Mouse (Mus musculus) CH12.LX (cell line): ENCODE measurements around the gene Btbd9. TPM values are rescaled to one million over a fixed set of nuclear protein-coding genes. Genes with fewer than 3 reads are reported as not detected.

Experiments used
- DNase-seq: peaks from one replicate; pipeline ENCODE4 v3.0.0-alpha.2; 2013; ENCODE audit errors: extremely low read depth
- H3K27ac ChIP-seq: 2 replicates; pipeline ENCODE4 v1.5.1; 2012; ENCODE audit warnings: low read depth, mild to moderate bottlenecking, control low read depth, moderate library complexity; ENCODE audit not compliant: insufficient read depth
- H3K27me3 ChIP-seq: replicated peaks from 2 replicates; pipeline ENCODE3; 2012; ENCODE audit warnings: inconsistent platforms
- H3K36me3 ChIP-seq, 2 experiments: replicated peaks in 1 of 2; 2 replicates each; pipeline versions ENCODE3 to v1.6.1; 2012; ENCODE audit warnings: inconsistent platforms in 1 of 2, low read length in 1 of 2, mild to moderate bottlenecking in 1 of 2, mixed read lengths in 1 of 2, moderate library complexity in 1 of 2; ENCODE audit not compliant: control insufficient read depth in 1 of 2, insufficient read depth in 1 of 2
- H3K4me1 ChIP-seq, 2 experiments: 2 replicates each; pipeline ENCODE4 v1.6.1; 2012; ENCODE audit warnings: inconsistent platforms in 1 of 2, moderate library complexity in 1 of 2; ENCODE audit not compliant: insufficient read depth in 2 of 2, control insufficient read depth in 1 of 2
- H3K4me2 ChIP-seq: 2 replicates; pipeline ENCODE4 v1.6.1; 2012; ENCODE audit warnings: low read depth, mild to moderate bottlenecking, control low read depth; ENCODE audit not compliant: poor library complexity, insufficient read depth, severe bottlenecking
- H3K4me3 ChIP-seq, 3 experiments: fragments of 150-350 bp in 1 of 3; sonication (generic) in 1 of 3; replicated peaks in 1 of 3; 2 replicates each; pipeline versions ENCODE3 to v1.5.1; 2011 to 2012; ENCODE audit warnings: low read depth in 2 of 3, low read length in 2 of 3, mild to moderate bottlenecking in 2 of 3, moderate library complexity in 2 of 3, control low read depth in 1 of 3, improper control_type of control experiment in 1 of 3, inconsistent platforms in 1 of 3, mixed read lengths in 1 of 3; ENCODE audit not compliant: poor library complexity in 1 of 3
- H3K79me2 ChIP-seq: replicated peaks from 2 replicates; pipeline ENCODE4 v1.6.1; 2012; ENCODE audit warnings: mild to moderate bottlenecking, moderate library complexity; ENCODE audit not compliant: control insufficient read depth, poor library complexity, insufficient read depth, severe bottlenecking; ENCODE audit errors: extremely low read depth
- H3K9ac ChIP-seq: 2 replicates; pipeline ENCODE4 v1.6.1; 2012; ENCODE audit warnings: low read depth, mild to moderate bottlenecking, control low read depth, moderate library complexity; ENCODE audit not compliant: insufficient read depth
- H3K9me3 ChIP-seq: replicated peaks from 2 replicates; pipeline ENCODE3; 2012; ENCODE audit warnings: low read length, inconsistent platforms, mixed read lengths
- BHLHE40 ChIP-seq: IDR thresholded peaks from 2 replicates; pipeline ENCODE4 v1.6.1; 2011; ENCODE audit warnings: mild to moderate bottlenecking, low read depth, low read length, improper control_type of control experiment
- CHD1 ChIP-seq: IDR thresholded peaks from 2 replicates; pipeline ENCODE4 v1.6.1; 2012; ENCODE audit warnings: low read depth, low read length, improper control_type of control experiment, inconsistent platforms
- CHD2 ChIP-seq: IDR thresholded peaks from 2 replicates; pipeline ENCODE4 v1.6.1; 2011; ENCODE audit warnings: low read length, improper control_type of control experiment
- CTCF ChIP-seq, 2 experiments: IDR thresholded peaks in 1 of 2; conservative IDR thresholded peaks in 1 of 2; 2 replicates each; pipeline ENCODE4 v1.5.1; 2011 to 2012; ENCODE audit warnings: low read depth in 2 of 2, low read length in 2 of 2, improper control_type of control experiment in 1 of 2, inconsistent platforms in 1 of 2, mild to moderate bottlenecking in 1 of 2, moderate library complexity in 1 of 2
- ELF1 ChIP-seq: IDR thresholded peaks from 2 replicates; pipeline ENCODE4 v1.6.1; 2014; ENCODE audit warnings: low read depth, mild to moderate bottlenecking, inconsistent platforms, low read length, improper control_type of control experiment
- ETS1 ChIP-seq: conservative IDR thresholded peaks from 2 replicates; pipeline ENCODE4 v1.6.1; 2012; ENCODE audit warnings: low read depth, mild to moderate bottlenecking, inconsistent platforms, low read length, improper control_type of control experiment, moderate library complexity
- GABPA ChIP-seq: IDR thresholded peaks from 2 replicates; pipeline ENCODE4 v1.6.1; 2012; ENCODE audit warnings: low read depth, low read length, improper control_type of control experiment, inconsistent platforms; ENCODE audit not compliant: insufficient replicate concordance
- HCFC1 ChIP-seq: IDR thresholded peaks from 2 replicates; pipeline ENCODE4 v1.6.1; 2012; ENCODE audit warnings: low read depth, mild to moderate bottlenecking, inconsistent platforms, low read length, improper control_type of control experiment
- IRF4 ChIP-seq: IDR thresholded peaks from 2 replicates; pipeline ENCODE4 v1.6.1; 2014; ENCODE audit warnings: low read depth, mild to moderate bottlenecking, inconsistent platforms, low read length, improper control_type of control experiment
- JUN ChIP-seq: IDR thresholded peaks from 2 replicates; pipeline ENCODE4 v1.6.1; 2011; ENCODE audit warnings: low read depth, mild to moderate bottlenecking, low read length, improper control_type of control experiment, moderate library complexity; ENCODE audit not compliant: insufficient read depth
- KAT2A ChIP-seq: IDR thresholded peaks from 2 replicates; pipeline ENCODE4 v1.6.1; 2012; ENCODE audit warnings: low read length, improper control_type of control experiment, inconsistent platforms; ENCODE audit not compliant: insufficient replicate concordance
- MAFK ChIP-seq: IDR thresholded peaks from 2 replicates; pipeline ENCODE4 v1.6.1; 2011; ENCODE audit warnings: low read length, improper control_type of control experiment; ENCODE audit not compliant: insufficient replicate concordance
- MAX ChIP-seq: IDR thresholded peaks from 2 replicates; pipeline ENCODE4 v1.6.1; 2011; ENCODE audit warnings: low read length, improper control_type of control experiment
- PAX5 ChIP-seq: IDR thresholded peaks from 2 replicates; pipeline ENCODE4 v1.6.1; 2012; ENCODE audit warnings: low read length, inconsistent platforms, mixed read lengths
- RAD21 ChIP-seq: IDR thresholded peaks from 2 replicates; pipeline ENCODE4 v1.6.1; 2011; ENCODE audit warnings: low read depth, mild to moderate bottlenecking, low read length, improper control_type of control experiment, moderate library complexity
- SIN3A ChIP-seq: IDR thresholded peaks from 2 replicates; pipeline ENCODE4 v1.6.1; 2012; ENCODE audit warnings: low read length, improper control_type of control experiment, inconsistent platforms
- SMC3 ChIP-seq: IDR thresholded peaks from 2 replicates; pipeline ENCODE4 v1.6.1; 2011; ENCODE audit warnings: low read depth, low read length, improper control_type of control experiment
- TBP ChIP-seq: conservative IDR thresholded peaks from 2 replicates; pipeline ENCODE4 v1.6.1; 2011; ENCODE audit warnings: low read depth, low read length, improper control_type of control experiment
- UBTF ChIP-seq: IDR thresholded peaks from 2 replicates; pipeline ENCODE4 v1.6.1; 2012; ENCODE audit warnings: low read depth, mild to moderate bottlenecking, inconsistent platforms, low read length, improper control_type of control experiment, moderate library complexity
- USF1 ChIP-seq: IDR thresholded peaks from 2 replicates; pipeline ENCODE4 v1.6.1; 2014; ENCODE audit warnings: low read depth, mild to moderate bottlenecking, inconsistent platforms, low read length, improper control_type of control experiment
- ZC3H11A ChIP-seq: IDR thresholded peaks from 2 replicates; pipeline ENCODE4 v1.6.1; 2012; ENCODE audit warnings: low read depth, mild to moderate bottlenecking, inconsistent platforms, low read length, improper control_type of control experiment
- ZKSCAN1 ChIP-seq: IDR thresholded peaks from 2 replicates; pipeline ENCODE4 v1.6.1; 2012; ENCODE audit warnings: low read depth, inconsistent platforms, low read length, improper control_type of control experiment, borderline replicate concordance
- ZMIZ1 ChIP-seq: IDR thresholded peaks from 2 replicates; pipeline ENCODE4 v1.6.1; 2012; ENCODE audit warnings: low read depth, mild to moderate bottlenecking, inconsistent platforms, low read length, improper control_type of control experiment
- dilution Hi-C: fragments of 300-500 bp; cut with MboI; formaldehyde crosslinking; loops from 2 replicates; pipeline ENCODE4 v1.14.3; 2020; ENCODE audit warnings: low sequenced_read_pairs; ENCODE audit not compliant: extremely low pct_unique_long_range_greater_than_20kb, extremely low pct_ligation_motif_present
- in situ Hi-C: fragments of 300-500 bp; cut with MboI; formaldehyde crosslinking; loops from 3 replicates; pipeline ENCODE4 v1.14.3; 2019; ENCODE audit warnings: low sequenced_read_pairs, low pct_ligation_motif_present, low pct_unique_long_range_greater_than_20kb, mixed read lengths
- polyA plus RNA-seq: library from polyadenylated mRNA; unstranded; fragments of >175 nt; gene quantifications from 2 replicates; pipeline ENCODE4 v1.2.1, GENCODE M21; 2012; ENCODE audit warnings: low read depth; ENCODE audit not compliant: insufficient read length
- total RNA-seq, 2 experiments: library from RNA; depleted of rRNA; stranded (reverse); fragments of 300-350 nt in 1 of 2; fragments of >200 nt in 1 of 2; gene quantifications; 2 replicates each; pipeline ENCODE4 v1.2.3; 2012 to 2014

Gene Btbd9
- total and polyA plus RNA-seq, 3 experiments = 19.3 to 25.4 (median 20.0) TPM

- Histone ChIP-seq H3K9me3 (no peaks in the 10 kb centered on the region), H3K79me2 (no peaks in the 10 kb centered on the region), H3K36me3 (peaks cover 0 to 22% of the 10 kb centered on the region in 2 experiments), H3K4me3 (no peak overlapping the region), H3K4me1 (peaks cover 0 to 15% of the 10 kb centered on the region in 2 experiments; a peak in 2 of 4 replicates), H3K27me3 (no peaks in the 10 kb centered on the region), H3K27ac (no peak overlapping the region), H3K9ac (no peak overlapping the region), H3K4me2 (no peak overlapping the region)
- DNase-seq = no peak
- in situ Hi-C loops (no loop called here), dilution Hi-C loops (no loop called here)
- no peak for TF ChIP-seq ETS1
Measured at GRCm38 (mm10) chr17:30492191-30492590, 84.1 kb downstream of the Btbd9 start.

GRCm38 (mm10) chr17:30491601-30492000 lies 84.7 kb downstream of the Btbd9 start:
- no peak for DNase-seq
- H3K4me3 ChIP-seq = no peak overlapping the region
- no peak overlapping the region for H3K27ac ChIP-seq
- no peaks in the 10 kb centered on the region for H3K9me3 ChIP-seq
- no peak overlapping the region for H3K9ac ChIP-seq
- in situ Hi-C loops = no loop called here
- peaks cover 0 to 15% of the 10 kb centered on the region in 2 experiments; a peak in 2 of 4 replicates for H3K4me1 ChIP-seq
- TF ChIP-seq PAX5 (no peak), ZKSCAN1 (no peak), CHD2 (no peak), IRF4 (no peak), MAFK (no peak)
- no peaks in the 10 kb centered on the region for H3K27me3 ChIP-seq
- H3K36me3 ChIP-seq = peaks cover 0 to 22% of the 10 kb centered on the region in 2 experiments
- dilution Hi-C loops = no loop called here
- H3K4me2 ChIP-seq = no peak overlapping the region
- no peaks in the 10 kb centered on the region for H3K79me2 ChIP-seq

DNA sequence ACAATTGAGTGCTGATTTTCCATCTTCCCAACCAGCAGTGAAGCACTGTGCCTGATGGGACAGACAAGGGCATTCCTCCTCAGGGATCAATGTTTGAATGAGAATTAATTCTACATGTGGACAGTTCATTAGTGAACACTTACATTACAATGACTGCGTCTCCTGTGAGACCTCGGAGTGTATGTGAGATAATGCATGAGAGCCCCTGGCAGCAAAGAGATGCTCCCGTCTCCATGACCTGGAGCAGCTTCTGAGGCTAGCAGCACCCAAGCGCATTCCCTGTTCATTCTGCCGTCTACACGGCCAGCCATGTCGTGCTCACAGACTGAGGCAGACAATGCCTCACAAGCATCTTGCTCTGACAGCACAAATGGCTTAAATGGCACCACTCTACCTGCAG lies 85.7 kb downstream of the Btbd9 start:
- Histone ChIP-seq H3K9me3 (no peaks in the 10 kb centered on the region), H3K4me2 (no peak overlapping the region), H3K79me2 (no peaks in the 10 kb centered on the region), H3K36me3 (peaks cover 0 to 26% of the 10 kb centered on the region in 2 experiments), H3K4me3 (no peak overlapping the region), H3K9ac (no peak overlapping the region), H3K27ac (no peak overlapping the region), H3K27me3 (no peaks in the 10 kb centered on the region), H3K4me1 (peaks cover 0 to 11% of the 10 kb centered on the region in 2 experiments; a peak in 2 of 4 replicates)
- no peak for DNase-seq
- dilution Hi-C loops = no loop called here
- in situ Hi-C loops = no loop called here
- no peak for TF ChIP-seq ETS1
- TF ChIP-seq ELF1 = no peak
- no peak for TF ChIP-seq GABPA
- TF ChIP-seq IRF4 = no peak
- no peak for TF ChIP-seq CTCF (conservative IDR thresholded peaks at IDR 0.05 in 1 of 2, IDR thresholded peaks at IDR 0.05 in 1 of 2; ENCODE audit: low read depth in 2 of 2, low read length in 2 of 2)
- no peak for TF ChIP-seq HCFC1
- no peak for TF ChIP-seq KAT2A
- TF ChIP-seq BHLHE40 = no peak
- TF ChIP-seq UBTF = no peak
- no peak for TF ChIP-seq JUN
- TF ChIP-seq MAX = no peak
- no peak for TF ChIP-seq TBP
- TF ChIP-seq RAD21 = no peak
- TF ChIP-seq SIN3A = no peak
- TF ChIP-seq SMC3 = no peak
- no peak for TF ChIP-seq USF1
- no peak for TF ChIP-seq ZC3H11A
- no peak for TF ChIP-seq ZMIZ1
- no peak for TF ChIP-seq CHD1
